Mouse (Mus musculus) kidney, embryonic 15.5 days (tissue): ENCODE results near the gene Msh5. TPM values are rescaled to one million over a fixed set of nuclear protein-coding genes. Genes with fewer than 3 reads are reported as not detected.

Experiments
- ATAC-seq: fragments of 200-750 bp; cut with Nextera tagmentation; replicated peaks from 2 replicates; pipeline ENCODE4 v1.8.0; 2017; ENCODE audit warnings: moderate TSS enrichment; ENCODE audit not compliant: low FRiP score
- H3K27ac ChIP-seq: fragments of 300-500 bp; sonication (generic); 2 replicates; pipeline ENCODE4 v1.5.1; 2015; ENCODE audit warnings: mild to moderate bottlenecking, inconsistent platforms
- H3K27me3 ChIP-seq: fragments of 300-500 bp; sonication (generic); 2 replicates; pipeline ENCODE4 v1.6.1; 2015; ENCODE audit warnings: inconsistent platforms
- H3K36me3 ChIP-seq: fragments of 300-500 bp; sonication (generic); 2 replicates; pipeline ENCODE4 v1.6.1; 2015; ENCODE audit warnings: inconsistent platforms
- H3K4me1 ChIP-seq: fragments of 300-500 bp; sonication (generic); 2 replicates; pipeline ENCODE4 v1.6.1; 2015; ENCODE audit warnings: inconsistent platforms
- H3K4me2 ChIP-seq: fragments of 300-500 bp; sonication (generic); 2 replicates; pipeline ENCODE4 v1.6.1; 2015; ENCODE audit warnings: moderate library complexity, mild to moderate bottlenecking, inconsistent platforms
- H3K4me3 ChIP-seq: fragments of 300-500 bp; sonication (generic); replicated peaks from 2 replicates; pipeline ENCODE4 v1.5.1; 2015; ENCODE audit warnings: mild to moderate bottlenecking, inconsistent platforms
- H3K9ac ChIP-seq: fragments of 300-500 bp; sonication (generic); 2 replicates; pipeline ENCODE4 v1.6.1; 2015; ENCODE audit warnings: mild to moderate bottlenecking, inconsistent platforms
- H3K9me3 ChIP-seq: fragments of 300-500 bp; sonication (generic); replicated peaks from 2 replicates; pipeline ENCODE4 v1.6.1; 2016; ENCODE audit warnings: inconsistent platforms
- WGBS: fragments of 180-500 bp; shearing (Covaris S2); methylation state at CpG from one replicate; pipeline ENCODE4 v1.1.7; 2015; ENCODE audit warnings: mixed read lengths; 5-methylcytosine and 5-hydroxymethylcytosine counted together
- polyA plus RNA-seq: library from polyadenylated mRNA; unstranded; fragments of >200 nt; fragmentation: Nextera tagmentation; extraction: Ambion mirVana; gene quantifications from 2 replicates; pipeline ENCODE4 v1.2.1, GENCODE M21; 2015

Msh5 gene
- polyA plus RNA-seq, 1 experiment from 2014 or later = 5.4 TPM

DNA sequence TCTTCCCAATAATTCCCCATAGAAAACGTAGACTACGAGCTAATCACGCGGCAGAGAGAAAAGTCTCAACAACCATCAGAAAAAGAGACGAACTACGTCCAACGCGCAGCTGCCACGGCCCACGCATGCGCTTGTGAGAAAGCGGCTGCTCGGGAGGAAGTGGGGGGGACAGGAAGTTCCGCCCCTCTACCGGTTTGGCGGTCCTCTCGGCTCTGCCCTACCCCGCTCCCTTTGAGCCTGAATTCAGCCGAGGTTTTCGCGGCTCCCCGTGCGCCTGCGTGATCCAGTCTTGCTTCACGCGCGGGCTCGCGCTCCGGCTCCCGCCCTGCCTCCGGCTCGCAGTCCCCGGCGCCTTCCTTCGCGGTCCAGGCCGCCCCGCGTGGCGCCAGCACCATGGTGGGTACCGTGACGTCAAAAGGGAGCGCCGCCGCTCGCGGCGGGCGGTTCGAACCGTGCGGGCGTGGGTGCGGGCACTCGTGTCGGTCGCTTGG is 64.8 kb downstream of the Msh5 start, which contains the start of gene Lsm2:
TSS of gene Lsm2 (plus strand) at position 173 of the 491 bp plus-strand sequence.
- Histone ChIP-seq H3K4me3 (peak within 1 kb of the TSS; percentile 93), H3K9ac (peak within 1 kb of the TSS; percentile 96), H3K4me2 (peak within 1 kb of the TSS; percentile 84), H3K4me1 (peaks cover 34% of the 10 kb centered on the region), H3K36me3 (peaks cover 28% of the 10 kb centered on the region), H3K27ac (peak within 1 kb of the TSS; percentile 100), H3K27me3 (no peaks in the 10 kb centered on the region), H3K9me3 (no peaks in the 10 kb centered on the region)
- under 1% methylated on average over 58 of the region's 58 CpGs for WGBS
- ATAC-seq = peak; percentile 92

DNA sequence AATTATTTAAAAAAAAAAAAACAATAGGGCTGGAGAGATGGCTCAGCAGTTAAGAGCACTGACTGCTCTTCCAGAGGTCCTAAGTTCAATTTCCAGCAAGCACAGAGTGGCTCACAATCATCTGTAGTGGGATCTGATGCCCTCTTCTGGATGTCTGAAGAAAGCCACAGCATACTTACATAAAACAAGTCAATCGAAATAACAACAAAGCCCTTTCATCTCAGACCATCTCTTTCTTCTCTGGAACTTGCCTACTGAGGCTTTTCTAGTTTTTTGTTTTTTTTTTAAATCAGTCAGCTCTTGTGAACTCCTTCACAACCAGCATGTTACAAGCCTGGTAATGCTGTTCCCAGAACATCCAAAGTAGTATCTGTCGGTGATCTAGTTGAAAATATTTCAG is 65.9 kb downstream of the Msh5 start:
- WGBS = 20% methylated on average over 2 of the region's 2 CpGs
- peak overlapping the region; percentile 100 for H3K27ac ChIP-seq
- peak overlapping the region; percentile 93 for H3K4me3 ChIP-seq
- H3K27me3 ChIP-seq = no peaks in the 10 kb centered on the region
- no peak for ATAC-seq
- peak overlapping the region; percentile 96 for H3K9ac ChIP-seq
- peaks cover 34% of the 10 kb centered on the region for H3K4me1 ChIP-seq
- H3K4me2 ChIP-seq = peak overlapping the region; percentile 84
- H3K36me3 ChIP-seq = peaks cover 17% of the 10 kb centered on the region
- no peaks in the 10 kb centered on the region for H3K9me3 ChIP-seq

DNA sequence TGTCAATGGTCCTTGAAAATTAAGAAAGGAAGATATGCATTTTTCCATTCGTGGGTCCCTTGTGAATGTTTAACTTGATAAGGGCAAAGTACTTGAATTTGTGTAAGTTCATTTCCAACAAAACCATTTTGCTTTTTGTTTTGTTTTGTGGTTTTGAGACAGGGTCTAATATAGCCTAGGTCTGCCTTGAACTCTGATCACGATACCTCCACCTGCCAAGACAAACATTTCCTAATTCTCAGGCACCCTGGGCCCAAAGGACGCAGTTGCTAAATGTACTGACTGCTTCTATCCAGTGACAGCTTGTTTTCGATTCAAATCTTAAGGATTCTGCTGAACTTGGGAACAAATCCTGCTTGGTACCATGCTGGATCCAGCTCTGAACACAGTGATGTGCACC is 66.9 kb downstream of the Msh5 start:
- Histone ChIP-seq H3K4me3 (no peak overlapping the region), H3K36me3 (0 out of 2 replicates have a peak, but pooled peaks cover 6% of the 10 kb centered on the region), H3K4me1 (peaks cover 28% of the 10 kb centered on the region), H3K27me3 (no peaks in the 10 kb centered on the region), H3K27ac (no peak overlapping the region), H3K9ac (no peak overlapping the region), H3K9me3 (no peaks in the 10 kb centered on the region), H3K4me2 (no peak overlapping the region)
- 89% methylated on average over 4 of the region's 4 CpGs for WGBS
- no peak for ATAC-seq

Other genes with a start within 250 kb of the Msh5 start
- 11.1 and 45.4 TPM in 2 replicates for gene Cyp21a1, start 242.2 kb downstream of the Msh5 start, polyA plus RNA-seq
- 29.4 and 29.6 TPM in 2 replicates for gene Stk19, start 209.8 kb downstream of the Msh5 start, polyA plus RNA-seq
- gene Dxo, start 209.7 kb downstream of the Msh5 start, polyA plus RNA-seq = 62.7 and 73.0 TPM in 2 replicates
- gene Skiv2l, start 196.5 kb downstream of the Msh5 start, polyA plus RNA-seq = 48.5 and 53.1 TPM in 2 replicates
- 101 and 116 TPM in 2 replicates for gene Nelfe, start 196.4 kb downstream of the Msh5 start, polyA plus RNA-seq
- gene Cfb, start 184.2 kb downstream of the Msh5 start, polyA plus RNA-seq = 12.1 and 13.3 TPM in 2 replicates
- 5.0 TPM in 2 replicates for gene Zbtb12, start 167.3 kb downstream of the Msh5 start, polyA plus RNA-seq
- gene Gm20547, start 164.7 kb downstream of the Msh5 start, polyA plus RNA-seq = not detected in 2 replicates
- 2.6 and 3.6 TPM in 2 replicates for gene C2, start 148.5 kb downstream of the Msh5 start, polyA plus RNA-seq
- 80.1 and 93.7 TPM in 2 replicates for gene Ehmt2, start 148.3 kb downstream of the Msh5 start, polyA plus RNA-seq
- gene Slc44a4, start 132.3 kb downstream of the Msh5 start, polyA plus RNA-seq = 12.4 and 13.0 TPM in 2 replicates
- gene Neu1, start 115.5 kb downstream of the Msh5 start, polyA plus RNA-seq = 33.7 and 37.0 TPM in 2 replicates
- 0.49 and 0.53 TPM in 2 replicates for gene Hspa1b, start 87.5 kb downstream of the Msh5 start, polyA plus RNA-seq
- gene Gm20481, start 76.8 kb downstream of the Msh5 start, polyA plus RNA-seq = not detected in 2 replicates
- 7.8 and 8.4 TPM in 2 replicates for gene Hspa1a, start 74.6 kb downstream of the Msh5 start, polyA plus RNA-seq
- gene Hspa1l, start 74.0 kb downstream of the Msh5 start, polyA plus RNA-seq = 0.81 and 1.6 TPM in 2 replicates
- 229 and 231 TPM in 2 replicates for gene Lsm2, start 64.9 kb downstream of the Msh5 start, polyA plus RNA-seq
- 128 and 140 TPM in 2 replicates for gene Vars, start 45.8 kb downstream of the Msh5 start, polyA plus RNA-seq
- 0.19 and 0.29 TPM in 2 replicates for gene Vwa7, start 30.2 kb downstream of the Msh5 start, polyA plus RNA-seq
- gene Sapcd1, start 18.7 kb downstream of the Msh5 start, polyA plus RNA-seq = 6.2 and 6.8 TPM in 2 replicates
- 300 and 320 TPM in 2 replicates for gene Clic1, start 3.2 kb upstream of the Msh5 start, polyA plus RNA-seq
- gene Ddah2, start 12.3 kb upstream of the Msh5 start, polyA plus RNA-seq = 324 and 356 TPM in 2 replicates
- 1.6 TPM in 1 of 2 replicates, not detected in the other for gene Ly6g6c, start 18.6 kb upstream of the Msh5 start, polyA plus RNA-seq
- 0.41 and 0.52 TPM in 2 replicates for gene Mpig6b, start 19.4 kb upstream of the Msh5 start, polyA plus RNA-seq
- gene Ly6g6e, start 30.2 kb upstream of the Msh5 start, polyA plus RNA-seq = 1.2 and 1.6 TPM in 2 replicates
- gene Ly6g6d, start 31.3 kb upstream of the Msh5 start, polyA plus RNA-seq = 5.0 and 6.0 TPM in 2 replicates
- gene Ly6g6f, start 38.9 kb upstream of the Msh5 start, polyA plus RNA-seq = not detected in 2 replicates
- gene Abhd16a, start 42.5 kb upstream of the Msh5 start, polyA plus RNA-seq = 94.7 and 103 TPM in 2 replicates
- gene Ly6g5c, start 61.5 kb upstream of the Msh5 start, polyA plus RNA-seq = not detected in 2 replicates
- 0.99 and 1.9 TPM in 2 replicates for gene Ly6g5b, start 68.7 kb upstream of the Msh5 start, polyA plus RNA-seq
- gene Gpank1, start 74.7 kb upstream of the Msh5 start, polyA plus RNA-seq = 19.0 and 20.3 TPM in 2 replicates
- gene Csnk2b, start 75.3 kb upstream of the Msh5 start, polyA plus RNA-seq = 281 and 284 TPM in 2 replicates
- 10.5 and 12.2 TPM in 2 replicates for gene D17H6S53E, start 79.6 kb upstream of the Msh5 start, polyA plus RNA-seq
- gene Apom, start 85.3 kb upstream of the Msh5 start, polyA plus RNA-seq = 21.0 and 25.7 TPM in 2 replicates
- gene Bag6, start 88.4 kb upstream of the Msh5 start, polyA plus RNA-seq = 56.1 and 64.9 TPM in 2 replicates
- gene Prrc2a, start 118.2 kb upstream of the Msh5 start, polyA plus RNA-seq = 176 and 209 TPM in 2 replicates
- gene Aif1, start 129.3 kb upstream of the Msh5 start, polyA plus RNA-seq = 8.8 and 9.2 TPM in 2 replicates
- gene Lst1, start 141.7 kb upstream of the Msh5 start, polyA plus RNA-seq = 12.1 and 13.7 TPM in 2 replicates
- 0.53 and 0.72 TPM in 2 replicates for gene Ltb, start 147.7 kb upstream of the Msh5 start, polyA plus RNA-seq
- 0.12 TPM in 1 of 2 replicates, not detected in the other for gene Tnf, start 155.3 kb upstream of the Msh5 start, polyA plus RNA-seq
- 0.10 TPM in 1 of 2 replicates, not detected in the other for gene Lta, start 158.6 kb upstream of the Msh5 start, polyA plus RNA-seq
- gene Gm16181, start 174.1 kb upstream of the Msh5 start, polyA plus RNA-seq = 0.65 and 0.69 TPM in 2 replicates
- 6.2 and 6.4 TPM in 2 replicates for gene Atp6v1g2, start 186.9 kb upstream of the Msh5 start, polyA plus RNA-seq
- 11.3 and 12.4 TPM in 2 replicates for gene Nfkbil1, start 189.0 kb upstream of the Msh5 start, polyA plus RNA-seq
- gene Ddx39b, start 195.0 kb upstream of the Msh5 start, polyA plus RNA-seq = 531 and 538 TPM in 2 replicates
- gene H2-D1, start 216.0 kb upstream of the Msh5 start, polyA plus RNA-seq = 64.5 and 66.1 TPM in 2 replicates